Mouse (Mus musculus) myocyte (in vitro differentiated cells): ENCODE results near the gene Ipo4. TPM values are rescaled to one million over a fixed set of nuclear protein-coding genes. Genes with fewer than 3 reads are reported as not detected.
A peak's percentile ranks its signal among the peaks of the same experiment; 100 is the strongest.

ENCODE experiments used
- H3K27me3 ChIP-seq: one replicate; pipeline ENCODE4 v1.6.1; 2011; ENCODE audit not compliant: control insufficient read depth, insufficient read depth, insufficient read length
- H3K36me3 ChIP-seq: one replicate; pipeline ENCODE4 v1.6.1; 2011; ENCODE audit not compliant: control insufficient read depth, insufficient read depth
- H3K4me2 ChIP-seq: one replicate; pipeline ENCODE4 v1.6.1; 2011; ENCODE audit warnings: low read depth, control low read depth
- H3K4me3 ChIP-seq: one replicate; pipeline ENCODE4 v1.5.1; 2011; ENCODE audit warnings: mild to moderate bottlenecking, control low read depth, moderate library complexity
- H3K79me2 ChIP-seq: one replicate; pipeline ENCODE4 v1.6.1; 2011; ENCODE audit not compliant: control insufficient read depth, insufficient read depth
- H3ac ChIP-seq: one replicate; pipeline ENCODE4 v1.6.1; 2011; ENCODE audit not compliant: control insufficient read depth, insufficient read length
- CEBPB ChIP-seq: IDR thresholded peaks from 2 replicates; pipeline ENCODE4 v1.6.1; 2011; ENCODE audit warnings: mild to moderate bottlenecking, moderate library complexity; ENCODE audit not compliant: poor library complexity, insufficient read depth, severe bottlenecking
- E2F4 ChIP-seq: IDR thresholded peaks from one replicate; pipeline ENCODE4 v1.6.1; 2011; ENCODE audit warnings: mild to moderate bottlenecking, control low read depth, moderate library complexity; ENCODE audit not compliant: insufficient read depth
- MAX ChIP-seq: IDR thresholded peaks from one replicate; pipeline ENCODE4 v1.6.1; 2011; ENCODE audit warnings: low read depth, mild to moderate bottlenecking, control low read depth
- MYOD1 ChIP-seq, 3 experiments: IDR thresholded peaks; one replicate each; pipeline ENCODE4 v1.6.1; 2011; ENCODE audit warnings: control low read depth in 2 of 3, low read depth in 2 of 3, mild to moderate bottlenecking in 2 of 3, moderate library complexity in 1 of 3; ENCODE audit not compliant: insufficient read length in 2 of 3, control insufficient read depth in 1 of 3
- MYOG ChIP-seq, 3 experiments: IDR thresholded peaks; one replicate each; pipeline ENCODE4 v1.6.1; 2011; ENCODE audit warnings: control low read depth in 2 of 3, low read depth in 2 of 3, mild to moderate bottlenecking in 2 of 3; ENCODE audit not compliant: insufficient read length in 2 of 3, control insufficient read depth in 1 of 3, insufficient read depth in 1 of 3
- POLR2A ChIP-seq: IDR thresholded peaks from one replicate; pipeline ENCODE4 v1.6.1; 2011; ENCODE audit warnings: low read depth, mild to moderate bottlenecking, control low read depth, moderate library complexity; ENCODE audit not compliant: insufficient read length
- POLR2AphosphoS2 ChIP-seq: IDR thresholded peaks from one replicate; pipeline ENCODE4 v1.6.1; 2011; ENCODE audit warnings: low read depth, control low read depth; ENCODE audit not compliant: insufficient read length
- REST ChIP-seq: IDR thresholded peaks from one replicate; pipeline ENCODE4 v1.6.1; 2011; ENCODE audit warnings: mild to moderate bottlenecking, control low read depth, moderate library complexity; ENCODE audit not compliant: insufficient read depth, insufficient read length
- SRF ChIP-seq: IDR thresholded peaks from one replicate; pipeline ENCODE4 v1.6.1; 2011; ENCODE audit warnings: low read depth; ENCODE audit not compliant: control insufficient read depth, insufficient read length
- TCF12 ChIP-seq: IDR thresholded peaks from one replicate; pipeline ENCODE4 v1.6.1; 2011; ENCODE audit warnings: mild to moderate bottlenecking, control low read depth; ENCODE audit not compliant: poor library complexity, insufficient read depth, severe bottlenecking
- TCF3 ChIP-seq: IDR thresholded peaks from one replicate; pipeline ENCODE4 v1.6.1; 2011; ENCODE audit warnings: low read depth, control low read depth; ENCODE audit not compliant: insufficient read length
- USF1 ChIP-seq: IDR thresholded peaks from one replicate; pipeline ENCODE4 v1.6.1; 2011; ENCODE audit warnings: low read depth, mild to moderate bottlenecking, control low read depth, moderate library complexity
- polyA plus RNA-seq: library from polyadenylated mRNA; unstranded; fragments of >200 nt; fragmentation: generic; extraction: Trizol; gene quantifications from one replicate; pipeline ENCODE4 v1.2.1, GENCODE M21; 2012; ENCODE audit warnings: missing spikeins

Ipo4 gene
- polyA plus RNA-seq, 1 experiment: 109 TPM

DNA sequence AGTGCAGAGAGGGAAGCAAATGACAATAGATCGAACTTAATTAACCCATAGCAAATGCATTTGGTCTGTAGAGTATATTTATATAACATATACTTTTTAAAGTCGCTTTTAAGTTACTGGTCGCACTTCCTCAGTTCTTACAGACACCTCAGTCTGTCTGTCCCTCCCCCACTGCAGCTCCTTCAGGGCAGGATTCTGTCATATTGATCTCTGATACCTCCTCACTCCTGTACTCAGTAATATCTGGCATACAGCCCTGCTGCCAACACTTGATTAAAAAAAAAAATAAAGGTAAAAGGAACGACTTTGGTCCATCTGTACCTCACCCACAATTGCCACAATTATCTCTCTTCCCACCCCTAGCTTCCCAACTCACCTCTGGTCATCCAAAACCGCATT lies 51.5 kb downstream of the Ipo4 start:
- peak overlapping the region; percentile 33 for H3K4me3 ChIP-seq
- H3K79me2 ChIP-seq: no peaks in the 10 kb centered on the region
- peak overlapping the region; percentile 67 for H3ac ChIP-seq
- no peaks in the 10 kb centered on the region for H3K36me3 ChIP-seq
- H3K27me3 ChIP-seq: no peaks in the 10 kb centered on the region
- peak overlapping the region; percentile 77 for H3K4me2 ChIP-seq
- no peak for TF ChIP-seq E2F4
- no peak for TF ChIP-seq MAX
- TF ChIP-seq USF1: no peak
- no peak for TF ChIP-seq MYOG (IDR thresholded peaks at IDR 0.05; ENCODE audit: control insufficient read depth in 1 of 3, insufficient read depth in 1 of 3, insufficient read length in 2 of 3, low read depth in 2 of 3)
- TF ChIP-seq CEBPB: no peak
- TF ChIP-seq TCF3: no peak
- TF ChIP-seq MYOD1 (IDR thresholded peaks at IDR 0.05; ENCODE audit: control insufficient read depth in 1 of 3, insufficient read length in 2 of 3, low read depth in 2 of 3): no peak
- no peak for TF ChIP-seq TCF12
- TF ChIP-seq POLR2AphosphoS2: no peak
- TF ChIP-seq REST: no peak
- no peak for TF ChIP-seq SRF
- TF ChIP-seq POLR2A: no peak

- Histone ChIP-seq H3K36me3 (no peaks in the 10 kb centered on the region), H3K4me2 (no peak overlapping the region), H3K4me3 (no peak overlapping the region), H3K27me3 (no peaks in the 10 kb centered on the region), H3ac (no peak overlapping the region), H3K79me2 (no peaks in the 10 kb centered on the region)
- TF ChIP-seq TCF3: no peak
- no peak for TF ChIP-seq POLR2A
- TF ChIP-seq MYOG (IDR thresholded peaks at IDR 0.05; ENCODE audit: control insufficient read depth in 1 of 3, insufficient read depth in 1 of 3, insufficient read length in 2 of 3, low read depth in 2 of 3): no peak
- TF ChIP-seq POLR2AphosphoS2: no peak
- TF ChIP-seq CEBPB: no peak
Observed at GRCm38 (mm10) chr14:55581981-55582681, 53.6 kb downstream of the Ipo4 start.

DNA sequence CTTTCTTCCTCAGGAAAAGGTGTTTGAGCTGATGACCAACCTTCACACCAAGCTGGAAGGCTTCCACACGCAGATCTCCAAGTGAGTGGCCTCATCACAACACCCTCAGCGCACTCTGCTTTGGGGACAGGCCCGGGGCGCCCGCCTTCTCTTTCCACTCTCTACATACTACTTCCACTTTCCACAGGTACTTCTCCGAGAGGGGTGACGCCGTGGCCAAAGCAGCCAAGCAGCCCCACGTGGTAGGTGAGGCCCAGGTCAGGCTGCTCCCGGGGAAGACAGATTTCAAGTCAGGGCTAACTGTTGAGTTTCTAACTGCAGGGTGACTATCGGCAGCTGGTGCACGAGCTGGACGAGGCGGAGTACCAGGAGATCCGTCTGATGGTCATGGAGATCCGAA lies 55.0 kb downstream of the Ipo4 start:
- Histone ChIP-seq H3K4me2 (no peak overlapping the region), H3K27me3 (no peaks in the 10 kb centered on the region), H3K79me2 (no peaks in the 10 kb centered on the region), H3K36me3 (no peaks in the 10 kb centered on the region), H3ac (no peak overlapping the region), H3K4me3 (no peak overlapping the region)
- TF ChIP-seq MYOG (IDR thresholded peaks at IDR 0.05; ENCODE audit: control insufficient read depth in 1 of 3, insufficient read depth in 1 of 3, insufficient read length in 2 of 3, low read depth in 2 of 3): no peak
- TF ChIP-seq REST: no peak
- TF ChIP-seq MAX: no peak
- no peak for TF ChIP-seq CEBPB
- TF ChIP-seq E2F4: no peak
- no peak for TF ChIP-seq POLR2AphosphoS2
- no peak for TF ChIP-seq POLR2A
- no peak for TF ChIP-seq TCF12
- no peak for TF ChIP-seq TCF3
- no peak for TF ChIP-seq MYOD1 (IDR thresholded peaks at IDR 0.05; ENCODE audit: control insufficient read depth in 1 of 3, insufficient read length in 2 of 3, low read depth in 2 of 3)
- TF ChIP-seq SRF: no peak
- no peak for TF ChIP-seq USF1

DNA sequence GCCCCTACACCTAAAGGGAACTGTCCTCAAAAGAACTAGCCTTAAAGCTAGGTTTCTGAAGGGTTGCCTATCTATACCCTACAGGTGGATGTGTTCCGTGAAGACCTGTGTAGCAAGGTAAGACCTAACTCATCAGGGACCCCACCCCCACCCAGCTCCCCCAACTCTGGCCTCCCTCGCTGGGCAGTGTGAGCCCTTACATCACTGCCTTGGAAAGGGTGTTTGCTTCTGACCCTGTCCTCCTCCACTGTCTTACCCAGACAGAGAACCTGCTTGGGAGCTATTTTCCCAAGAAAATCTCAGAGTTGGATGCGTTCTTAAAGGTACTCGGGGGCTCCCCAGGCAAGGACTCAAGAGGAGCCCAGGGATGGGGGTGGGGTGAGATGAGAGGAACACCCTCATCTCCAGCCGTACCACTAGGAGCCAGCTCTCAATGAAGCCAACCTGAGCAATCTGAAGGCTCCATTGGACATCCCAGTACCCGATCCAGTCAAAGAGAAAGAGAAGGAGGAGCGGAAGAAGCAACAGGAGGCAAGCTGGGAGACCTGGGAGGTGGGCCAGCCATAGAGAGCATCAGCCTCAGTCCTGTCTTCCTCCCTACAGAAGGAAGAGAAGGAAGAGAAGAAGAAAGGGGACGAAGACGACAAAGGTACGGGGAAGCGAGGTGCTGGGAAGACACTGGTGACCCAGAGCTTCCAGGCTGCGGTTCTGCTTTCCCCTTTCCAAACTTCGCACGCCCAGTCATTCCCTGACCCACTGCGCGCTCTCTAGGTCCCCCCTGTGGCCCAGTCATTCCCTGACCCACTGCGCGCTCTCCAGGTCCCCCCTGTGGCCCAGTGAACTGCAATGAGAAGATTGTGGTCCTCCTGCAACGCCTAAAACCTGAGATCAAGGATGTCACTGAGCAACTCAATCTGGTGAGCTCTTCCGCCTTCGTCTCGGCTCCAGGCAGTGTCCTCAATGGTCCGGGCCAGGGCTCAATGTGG lies 56.0 kb downstream of the Ipo4 start:
- H3K79me2 ChIP-seq: no peaks in the 10 kb centered on the region
- H3K27me3 ChIP-seq: no peaks in the 10 kb centered on the region
- no peak for TF ChIP-seq POLR2A
- TF ChIP-seq SRF: no peak
- no peak for TF ChIP-seq MYOD1 (IDR thresholded peaks at IDR 0.05; ENCODE audit: control insufficient read depth in 1 of 3, insufficient read length in 2 of 3, low read depth in 2 of 3)
- no peak for TF ChIP-seq CEBPB
- no peak for TF ChIP-seq TCF12
- no peak for TF ChIP-seq USF1
- H3K36me3 ChIP-seq: no peaks in the 10 kb centered on the region
- peak overlapping the region; percentile 52 for H3K4me3 ChIP-seq
- no peak overlapping the region for H3K4me2 ChIP-seq
- no peak overlapping the region for H3ac ChIP-seq
